Mouse (Mus musculus) midbrain, embryonic 10.5 days (tissue): ENCODE results near the gene Zfand4. TPM values are rescaled to one million over a fixed set of nuclear protein-coding genes. Genes with fewer than 3 reads are reported as not detected.

Experiments used
- DNase-seq: peaks from one replicate; pipeline ENCODE4 v3.0.0-alpha.2; 2017; ENCODE audit warnings: low spot score
- H3K27ac ChIP-seq: fragments of 300-500 bp; sonication (generic); replicated peaks from 2 replicates; pipeline ENCODE4 v1.5.1; 2016; ENCODE audit warnings: mild to moderate bottlenecking
- H3K27me3 ChIP-seq: fragments of 300-500 bp; sonication (generic); 2 replicates; pipeline ENCODE4 v1.6.1; 2016; ENCODE audit warnings: low read depth, mild to moderate bottlenecking; ENCODE audit not compliant: poor library complexity, severe bottlenecking
- H3K36me3 ChIP-seq: fragments of 300-500 bp; sonication (generic); 2 replicates; pipeline ENCODE4 v1.6.1; 2016; ENCODE audit warnings: mild to moderate bottlenecking, moderate library complexity
- H3K4me1 ChIP-seq: fragments of 300-500 bp; sonication (generic); 2 replicates; pipeline ENCODE4 v1.6.1; 2016
- H3K4me3 ChIP-seq: fragments of 300-500 bp; sonication (generic); 2 replicates; pipeline ENCODE4 v1.5.1; 2016; ENCODE audit warnings: mild to moderate bottlenecking, moderate library complexity
- H3K9me3 ChIP-seq: fragments of 300-500 bp; sonication (generic); replicated peaks from 2 replicates; pipeline ENCODE4 v1.6.1; 2016; ENCODE audit warnings: mild to moderate bottlenecking
- WGBS: fragments of 180-500 bp; shearing (Covaris S2); methylation state at CpG from one replicate; pipeline ENCODE4 v1.1.7; 2016; 5-methylcytosine and 5-hydroxymethylcytosine counted together
- polyA plus RNA-seq: library from polyadenylated mRNA; unstranded; fragments of >200 nt; fragmentation: Nextera tagmentation; extraction: Ambion mirVana; gene quantifications from 2 replicates; pipeline ENCODE4 v1.2.1, GENCODE M21; 2016

Zfand4 gene
- polyA plus RNA-seq, 1 experiment from 2014 or later, result 9.2 TPM

DNA sequence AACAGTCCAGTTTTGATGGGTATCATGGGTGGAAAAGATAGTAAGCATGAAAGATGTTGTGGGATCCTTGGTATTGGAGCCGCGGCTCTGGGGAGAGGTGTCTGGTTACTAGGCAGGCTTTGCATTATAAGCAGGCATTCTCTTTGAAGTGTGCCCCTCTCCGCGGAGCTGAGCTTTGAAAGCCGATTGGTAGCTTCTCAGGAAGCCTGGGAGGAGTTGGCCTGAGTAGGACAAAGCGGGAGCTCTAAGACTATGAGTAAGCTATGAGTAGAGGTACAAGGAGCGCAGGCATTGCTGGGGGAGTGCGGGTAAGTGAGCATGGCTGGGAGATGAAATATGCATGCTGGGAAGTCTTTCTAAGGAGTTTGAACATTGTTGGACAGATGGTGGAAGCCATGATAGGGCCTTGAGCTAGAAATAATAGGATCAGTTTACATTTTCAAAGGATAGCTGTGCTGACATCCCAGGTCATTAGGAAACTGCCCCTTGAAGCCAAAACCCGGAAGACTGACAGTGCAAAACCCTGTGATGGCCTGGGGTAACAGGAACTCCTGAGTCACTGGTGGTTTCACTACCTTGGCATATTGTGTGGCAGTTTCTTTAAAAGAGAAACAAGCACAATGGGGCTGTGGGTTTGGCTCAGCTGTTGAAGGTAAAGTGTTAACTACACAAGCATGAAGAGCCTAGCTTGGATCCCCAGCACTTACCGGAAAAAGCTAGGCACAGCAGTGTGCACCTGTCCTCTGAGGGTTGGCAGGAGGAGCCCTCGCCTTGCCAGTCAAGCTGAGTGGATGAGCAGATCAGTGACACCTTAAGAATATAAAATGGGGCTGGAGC, 2.5 kb downstream of the Zfand4 start:
- H3K36me3 ChIP-seq, result peaks cover 13% of the 10 kb centered on the region
- peak; percentile 87 for DNase-seq
- H3K4me1 ChIP-seq, result peaks cover 27% of the 10 kb centered on the region
- H3K4me3 ChIP-seq, result peak overlapping the region; percentile 71
- no peaks in the 10 kb centered on the region for H3K9me3 ChIP-seq
- H3K27me3 ChIP-seq, result no peaks in the 10 kb centered on the region
- WGBS, result 15% methylated on average over 11 of the region's 11 CpGs
- H3K27ac ChIP-seq, result peak overlapping the region; percentile 96

DNA sequence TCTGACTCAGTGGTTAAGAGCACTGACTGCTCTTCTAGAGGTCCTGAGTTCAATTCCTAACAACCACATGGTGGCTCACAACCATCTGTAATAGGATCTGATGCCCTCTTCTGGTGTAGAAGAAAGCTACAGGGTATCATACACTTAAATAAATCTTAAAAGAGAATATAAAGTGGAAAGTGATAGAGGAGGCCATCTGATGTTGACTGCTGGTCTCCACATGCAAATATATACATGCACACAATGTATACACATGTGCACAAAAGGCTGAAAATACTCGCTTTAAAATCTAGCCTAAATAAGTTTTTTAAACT, 3.0 kb downstream of the Zfand4 start:
- H3K4me3 ChIP-seq, result peak overlapping the region; percentile 71; the same call in 1 of the 2 replicates

DNA sequence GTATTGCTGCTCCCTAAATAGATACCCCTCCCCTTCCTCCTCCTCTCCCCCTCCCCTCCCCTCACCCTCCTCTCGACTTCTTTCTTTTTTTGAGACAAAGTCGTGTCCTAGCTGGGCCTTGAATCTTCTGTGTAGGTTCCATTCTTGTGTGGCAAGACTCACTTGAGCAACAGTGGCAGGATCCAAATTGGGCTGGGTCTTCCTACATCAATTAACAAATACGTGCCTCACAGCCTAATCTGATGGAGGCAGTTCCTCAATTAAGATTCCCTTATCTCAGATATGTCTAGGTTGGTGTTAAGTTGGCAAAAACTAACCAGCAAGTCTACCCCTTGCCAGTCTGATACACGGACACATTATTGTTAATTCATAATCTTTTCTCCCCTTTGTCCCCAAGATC, 11.7 kb downstream of the Zfand4 start:
- WGBS, result 72% methylated on average over 4 of the region's 4 CpGs
- Histone ChIP-seq H3K9me3 (no peaks in the 10 kb centered on the region), H3K36me3 (peaks cover 40% of the 10 kb centered on the region), H3K4me3 (no peak overlapping the region), H3K27ac (no peak overlapping the region), H3K4me1 (peaks cover 11% of the 10 kb centered on the region), H3K27me3 (no peaks in the 10 kb centered on the region)
- DNase-seq, result no peak

More for the DNA sequence above, 3.0 kb downstream of the Zfand4 start:
- Histone ChIP-seq H3K4me1 (peaks cover 27% of the 10 kb centered on the region), H3K9me3 (no peaks in the 10 kb centered on the region), H3K27ac (peak overlapping the region; percentile 96), H3K27me3 (no peaks in the 10 kb centered on the region), H3K36me3 (peaks cover 7% of the 10 kb centered on the region)
- DNase-seq, result no peak
- WGBS, result 82% methylated on average over 1 of the region's 1 CpGs

DNA sequence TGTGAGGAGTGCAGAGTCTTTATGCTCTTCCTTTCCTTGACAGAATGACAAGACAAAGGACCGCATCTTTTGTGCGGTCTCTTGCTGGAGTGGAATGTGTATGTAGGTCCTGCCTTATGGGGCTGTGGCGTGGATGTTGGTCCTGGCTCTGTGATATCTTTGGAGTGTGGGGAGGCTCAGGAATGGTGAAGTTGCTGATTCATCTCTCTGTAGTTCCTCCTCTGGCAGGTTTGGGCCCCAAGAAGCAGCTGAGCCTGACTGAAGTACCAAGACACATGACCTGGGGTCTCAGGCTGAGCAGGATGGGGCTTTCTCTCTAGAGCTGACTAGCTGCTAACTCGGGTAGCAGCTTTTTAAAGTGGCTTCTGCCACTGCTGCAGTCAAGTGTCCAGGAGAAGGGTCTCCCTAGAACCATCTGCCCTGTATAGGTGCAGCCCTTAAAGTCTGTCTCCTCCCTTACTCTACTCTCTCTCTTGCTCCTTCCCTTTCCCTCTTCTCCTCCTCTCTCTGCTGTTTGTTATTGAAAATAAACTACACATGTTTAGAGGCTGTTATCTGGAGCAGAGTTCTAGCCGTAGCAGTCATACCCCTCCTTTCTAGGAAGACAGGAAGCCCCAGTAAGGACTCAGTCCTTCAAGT, 14.8 kb downstream of the Zfand4 start:
- H3K36me3 ChIP-seq, result peaks cover 50% of the 10 kb centered on the region
- H3K9me3 ChIP-seq, result no peaks in the 10 kb centered on the region
- H3K27ac ChIP-seq, result no peak overlapping the region
- H3K4me3 ChIP-seq, result no peak overlapping the region
- DNase-seq, result no peak
- 87% methylated on average over 5 of the region's 5 CpGs for WGBS
- peaks cover 11% of the 10 kb centered on the region for H3K4me1 ChIP-seq
- H3K27me3 ChIP-seq, result no peaks in the 10 kb centered on the region

DNA sequence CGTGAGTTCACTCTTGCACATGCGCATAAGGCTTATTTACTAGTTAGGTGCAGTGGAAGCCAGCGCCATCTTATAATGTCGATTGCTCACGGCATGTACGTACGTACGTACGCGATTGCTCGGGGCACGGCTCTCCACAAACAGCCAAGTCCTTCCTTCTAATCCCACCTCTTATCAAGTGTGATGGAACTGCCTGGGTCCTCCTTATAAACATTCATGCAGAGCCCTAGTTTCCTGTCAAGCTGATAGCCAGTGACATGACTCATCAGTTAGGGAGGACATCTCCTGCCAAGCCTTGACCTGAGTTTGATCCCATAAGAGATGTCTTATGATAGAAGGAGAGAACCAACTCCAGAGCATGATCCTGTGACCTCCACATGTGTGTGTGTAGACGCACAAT, 17.0 kb downstream of the Zfand4 start:
- WGBS, result 96% methylated on average over 13 of the region's 13 CpGs
- Histone ChIP-seq H3K9me3 (no peaks in the 10 kb centered on the region), H3K27me3 (no peaks in the 10 kb centered on the region), H3K4me3 (no peak overlapping the region), H3K36me3 (peaks cover 34% of the 10 kb centered on the region), H3K27ac (no peak overlapping the region), H3K4me1 (no peaks in the 10 kb centered on the region)
- DNase-seq, result no peak

DNA sequence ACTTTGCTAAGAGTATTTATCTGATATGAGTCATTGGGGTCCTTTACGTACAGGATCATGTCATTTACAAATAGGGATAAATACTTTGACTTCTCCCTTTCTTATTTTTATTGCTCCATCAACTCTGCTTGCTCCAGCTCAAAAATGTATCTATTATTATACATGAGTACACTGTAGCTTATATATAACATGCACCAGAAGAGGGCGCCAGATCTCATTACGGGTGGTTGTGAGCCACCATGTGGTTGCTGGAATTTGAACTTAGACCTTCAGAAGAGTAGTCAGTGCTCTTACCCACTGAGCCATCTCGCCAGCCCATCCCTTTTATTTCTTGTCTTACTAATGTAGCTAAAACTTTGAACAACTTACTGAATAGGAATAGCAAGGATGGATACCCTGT, 18.5 kb downstream of the Zfand4 start:
- Histone ChIP-seq H3K27ac (no peak overlapping the region), H3K27me3 (no peaks in the 10 kb centered on the region), H3K9me3 (no peaks in the 10 kb centered on the region), H3K4me1 (no peaks in the 10 kb centered on the region), H3K4me3 (no peak overlapping the region), H3K36me3 (peaks cover 26% of the 10 kb centered on the region)
- WGBS, result 50% methylated on average over 4 of the region's 4 CpGs
- DNase-seq, result no peak

DNA sequence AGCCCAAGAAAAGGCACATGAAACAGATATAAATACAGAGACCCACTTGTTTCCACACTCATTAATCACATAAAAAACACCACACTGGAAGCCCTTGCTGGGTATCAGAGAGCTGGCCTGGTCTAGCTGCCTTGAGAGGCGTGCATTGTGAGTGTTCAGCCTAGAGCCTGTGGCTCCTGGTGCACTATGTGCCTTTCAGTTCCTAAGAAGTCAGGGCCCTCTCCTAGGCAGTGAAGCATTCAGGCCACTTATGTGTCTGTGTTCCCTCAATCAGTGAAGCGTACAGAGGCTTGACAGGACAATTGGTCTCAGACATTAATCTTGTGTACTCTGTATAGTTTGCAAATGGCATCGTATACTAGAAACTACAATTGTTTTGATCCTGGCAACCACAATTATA, 19.3 kb downstream of the Zfand4 start:
- 79% methylated on average over 3 of the region's 3 CpGs for WGBS
- Histone ChIP-seq H3K27me3 (no peaks in the 10 kb centered on the region), H3K27ac (no peak overlapping the region), H3K36me3 (peaks cover 23% of the 10 kb centered on the region), H3K4me1 (no peaks in the 10 kb centered on the region), H3K9me3 (no peaks in the 10 kb centered on the region), H3K4me3 (no peak overlapping the region)
- no peak for DNase-seq

DNA sequence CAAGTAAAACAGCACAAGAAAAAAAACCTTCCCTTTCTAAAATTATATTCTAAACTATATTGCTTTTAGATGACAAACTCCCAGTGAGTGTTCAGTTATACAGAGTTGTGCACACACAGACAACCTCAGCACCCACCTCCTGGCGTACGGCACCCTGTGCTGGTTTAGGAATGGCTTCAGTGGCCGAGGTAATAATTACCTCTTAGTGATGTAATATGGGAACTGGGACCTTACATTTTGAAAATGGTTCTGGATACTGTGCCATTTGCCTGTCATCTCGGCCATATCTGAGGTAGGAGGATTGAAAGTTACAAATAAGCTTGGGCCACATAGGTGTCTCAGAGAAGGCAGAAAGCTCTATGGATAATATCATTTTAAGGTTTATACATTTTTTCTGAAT, 22.3 kb downstream of the Zfand4 start:
- Histone ChIP-seq H3K4me3 (no peak overlapping the region), H3K9me3 (no peaks in the 10 kb centered on the region), H3K36me3 (peaks cover 18% of the 10 kb centered on the region), H3K27ac (no peak overlapping the region), H3K27me3 (no peaks in the 10 kb centered on the region), H3K4me1 (no peaks in the 10 kb centered on the region)
- DNase-seq, result no peak
- WGBS, result 95% methylated on average over 4 of the region's 4 CpGs

DNA sequence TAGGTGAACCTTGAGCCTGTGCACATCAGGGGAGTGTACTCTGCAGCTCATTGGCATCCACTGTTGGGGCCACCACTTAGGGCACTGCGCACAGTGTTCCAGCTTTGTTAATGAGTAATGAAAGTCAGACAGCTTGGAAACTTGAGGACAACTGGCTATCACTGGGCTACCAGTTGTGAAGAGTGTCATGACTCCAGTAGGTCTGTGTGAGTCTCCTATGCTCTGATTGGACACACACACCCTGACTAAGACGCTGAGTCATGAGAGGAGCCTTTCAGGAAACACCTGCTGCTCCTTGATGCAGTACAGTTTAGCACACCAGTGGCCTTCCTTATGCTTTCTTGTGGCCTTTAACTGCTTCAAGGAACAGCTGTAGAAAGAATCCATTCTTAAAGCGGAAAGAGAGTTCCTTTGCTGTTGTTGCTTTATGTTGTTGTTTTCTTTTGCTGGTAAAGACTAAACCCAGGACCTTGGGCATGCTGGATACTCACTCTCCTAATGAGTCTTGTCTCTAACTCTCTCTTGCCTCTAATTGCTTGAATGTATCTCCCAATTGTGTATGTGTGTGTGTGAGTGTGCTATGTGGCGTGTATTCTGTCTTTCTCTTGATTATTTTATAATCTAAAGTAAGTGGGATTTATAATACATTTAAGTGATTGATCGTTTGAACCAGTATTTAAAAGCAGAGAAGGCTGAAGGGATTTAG, 23.0 kb downstream of the Zfand4 start:
- DNase-seq, result no peak
- no peak overlapping the region for H3K27ac ChIP-seq
- WGBS, result 81% methylated on average over 5 of the region's 5 CpGs
- H3K27me3 ChIP-seq, result no peaks in the 10 kb centered on the region
- peaks cover 14% of the 10 kb centered on the region for H3K36me3 ChIP-seq
- no peaks in the 10 kb centered on the region for H3K4me1 ChIP-seq
- no peaks in the 10 kb centered on the region for H3K9me3 ChIP-seq
- H3K4me3 ChIP-seq, result no peak overlapping the region

DNA sequence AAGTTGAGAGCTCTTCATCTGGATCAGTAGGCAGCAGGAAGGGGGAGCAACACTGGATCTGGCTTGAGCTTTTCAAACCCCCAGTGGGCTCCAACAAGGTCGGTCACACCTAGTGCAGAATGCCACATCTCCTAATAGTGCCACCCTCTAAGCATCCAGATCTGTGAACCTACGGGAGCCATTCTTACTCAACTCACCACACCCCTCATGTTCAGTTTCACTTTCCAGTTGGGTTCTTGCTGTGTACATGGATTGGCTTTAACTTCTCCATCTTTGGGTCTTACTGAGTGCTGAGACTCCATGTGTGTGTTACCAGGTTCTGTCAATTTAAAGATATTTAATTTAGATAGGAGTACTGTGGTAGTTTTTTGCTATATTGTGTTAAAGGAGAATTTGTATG, 47.4 kb downstream of the Zfand4 start:
- no peaks in the 10 kb centered on the region for H3K27me3 ChIP-seq

DNA sequence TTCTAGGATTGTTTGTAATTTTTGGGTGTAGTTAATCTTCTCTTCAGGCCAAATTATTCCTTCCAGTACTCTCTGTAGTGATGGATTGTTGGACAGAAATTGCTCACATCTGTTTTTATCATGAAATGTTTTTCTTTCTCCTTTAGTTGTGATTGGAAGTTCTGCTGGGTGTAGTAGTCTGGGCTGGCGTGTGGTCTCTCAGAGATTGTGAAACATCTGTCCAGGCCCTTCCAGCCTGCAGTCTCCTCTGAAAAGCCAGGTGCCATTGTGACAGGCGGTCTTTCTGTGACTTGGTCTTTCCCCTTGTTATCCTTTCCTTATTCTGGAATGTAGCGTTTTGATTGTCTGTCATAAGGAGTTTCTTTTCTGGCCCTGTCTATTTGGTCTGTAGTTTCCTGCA, 55.2 kb downstream of the Zfand4 start:
- H3K27ac ChIP-seq, result no peak overlapping the region
- no peaks in the 10 kb centered on the region for H3K9me3 ChIP-seq
- DNase-seq, result no peak
- no peaks in the 10 kb centered on the region for H3K4me1 ChIP-seq
- no peak overlapping the region for H3K4me3 ChIP-seq
- peaks cover 5% of the 10 kb centered on the region; the same call in 1 of the 2 replicates for H3K36me3 ChIP-seq
- H3K27me3 ChIP-seq, result no peaks in the 10 kb centered on the region
- 90% methylated on average over 3 of the region's 3 CpGs for WGBS

More for the DNA sequence above, 47.4 kb downstream of the Zfand4 start:
- Histone ChIP-seq H3K4me3 (no peak overlapping the region), H3K9me3 (no peaks in the 10 kb centered on the region), H3K4me1 (no peaks in the 10 kb centered on the region), H3K36me3 (peaks cover 7% of the 10 kb centered on the region; the same call in 1 of the 2 replicates), H3K27ac (no peak overlapping the region)
- 91% methylated on average over 2 of the region's 2 CpGs for WGBS
- DNase-seq, result no peak

DNA sequence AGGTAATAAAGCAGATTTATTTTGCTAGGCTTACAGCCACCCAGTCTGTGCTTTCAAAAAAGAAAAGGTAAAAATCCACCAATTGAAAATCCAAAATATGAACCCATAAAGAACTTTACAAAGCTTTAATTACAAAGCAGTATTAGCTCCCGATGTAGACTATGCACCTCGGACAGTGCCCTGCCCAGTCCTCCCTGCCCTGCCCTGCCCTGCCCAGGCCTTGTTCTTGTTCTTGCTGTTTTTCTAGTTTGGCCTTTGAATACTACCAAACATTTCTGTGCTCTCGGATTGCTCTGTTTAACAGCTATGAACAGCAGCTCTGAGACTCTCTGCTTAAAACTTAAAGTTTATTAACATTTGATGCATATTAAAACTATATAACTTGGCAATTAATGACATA, 62.6 kb downstream of the Zfand4 start:
- Histone ChIP-seq H3K4me3 (no peak overlapping the region), H3K27ac (no peak overlapping the region), H3K27me3 (no peaks in the 10 kb centered on the region), H3K36me3 (no peaks in the 10 kb centered on the region), H3K9me3 (no peaks in the 10 kb centered on the region), H3K4me1 (no peaks in the 10 kb centered on the region)
- 89% methylated on average over 3 of the region's 3 CpGs for WGBS
- no peak for DNase-seq

DNA sequence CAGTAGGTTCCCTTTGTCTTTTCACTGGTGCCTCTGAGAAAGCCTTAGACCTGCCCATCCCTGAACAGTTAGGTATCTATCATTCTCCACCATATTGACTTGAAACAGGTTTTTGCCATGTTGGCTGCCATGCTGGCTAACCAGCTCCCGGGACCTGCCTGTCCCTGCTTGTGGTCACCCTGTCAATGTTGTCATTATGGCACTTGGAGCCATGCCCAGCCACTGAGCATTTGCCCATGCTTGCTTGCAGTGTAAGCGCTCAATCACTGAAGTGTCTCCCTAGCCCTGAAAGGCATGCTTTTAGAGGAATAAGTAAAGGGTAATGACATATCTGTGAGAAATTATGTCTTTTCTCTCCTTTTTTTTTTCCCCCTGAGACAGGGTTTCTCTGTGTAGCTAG, 67.4 kb downstream of the Zfand4 start:
- H3K36me3 ChIP-seq, result no peaks in the 10 kb centered on the region
- DNase-seq, result no peak
- H3K4me3 ChIP-seq, result no peak overlapping the region
- H3K27me3 ChIP-seq, result no peaks in the 10 kb centered on the region
- H3K4me1 ChIP-seq, result no peaks in the 10 kb centered on the region
- no peaks in the 10 kb centered on the region for H3K9me3 ChIP-seq
- H3K27ac ChIP-seq, result no peak overlapping the region
- WGBS, result 98% methylated on average over 2 of the region's 2 CpGs
